Mouse (Mus musculus) G1E-ER4 (cell line): ENCODE measurements around the gene Pdzd9. TPM values are rescaled to one million over a fixed set of nuclear protein-coding genes. Genes with fewer than 3 reads are reported as not detected.

Experiments
- GATA1 ChIP-seq: IDR thresholded peaks from one replicate; pipeline ENCODE4 v1.8.0; 2012; ENCODE audit warnings: low read length, inconsistent platforms
- polyA plus RNA-seq: library from polyadenylated mRNA; stranded (reverse); fragments of >175 nt; gene quantifications from 2 replicates; pipeline ENCODE4 v1.2.3, GENCODE M21; 2012

Pdzd9 gene
- polyA plus RNA-seq, 1 experiment = not detected

- TF ChIP-seq GATA1 = no peak
These were observed 1.1 kb upstream of the Pdzd9 start for GRCm38 (mm10) chr7:120671271-120671670.

DNA sequence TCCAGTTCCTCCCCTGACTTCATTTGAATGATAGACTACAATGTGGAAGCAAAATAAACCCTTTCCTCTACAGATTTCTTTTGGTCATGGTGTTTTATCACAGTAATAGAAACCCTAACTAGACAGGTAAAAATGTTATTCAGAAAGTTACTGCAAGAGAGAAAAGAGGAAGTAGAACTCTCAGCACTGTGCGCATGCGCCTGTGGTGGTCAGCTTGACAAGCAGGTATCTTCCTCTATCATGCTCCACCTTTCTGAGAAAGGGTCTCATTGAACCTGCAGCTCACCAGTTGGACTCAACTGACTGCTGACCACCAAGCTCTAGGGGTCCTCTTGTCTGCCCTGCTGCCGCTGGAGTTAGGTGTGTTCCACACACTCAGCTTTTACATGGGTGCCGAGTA is 8.1 kb downstream of the Pdzd9 start:
- TF ChIP-seq GATA1 = no peak

- TF ChIP-seq GATA1 = no peak
These were observed 22.3 kb downstream of the Pdzd9 start for GRCm38 (mm10) chr7:120647849-120648248.

GRCm38 (mm10) chr7:120643217-120643616 is 26.9 kb downstream of the Pdzd9 start:
- TF ChIP-seq GATA1 = no peak

- TF ChIP-seq GATA1 = no peak
These were observed 34.3 kb downstream of the Pdzd9 start for GRCm38 (mm10) chr7:120635821-120636220.

- TF ChIP-seq GATA1 = no peak
These were observed 34.8 kb downstream of the Pdzd9 start for GRCm38 (mm10) chr7:120635362-120635781.

DNA sequence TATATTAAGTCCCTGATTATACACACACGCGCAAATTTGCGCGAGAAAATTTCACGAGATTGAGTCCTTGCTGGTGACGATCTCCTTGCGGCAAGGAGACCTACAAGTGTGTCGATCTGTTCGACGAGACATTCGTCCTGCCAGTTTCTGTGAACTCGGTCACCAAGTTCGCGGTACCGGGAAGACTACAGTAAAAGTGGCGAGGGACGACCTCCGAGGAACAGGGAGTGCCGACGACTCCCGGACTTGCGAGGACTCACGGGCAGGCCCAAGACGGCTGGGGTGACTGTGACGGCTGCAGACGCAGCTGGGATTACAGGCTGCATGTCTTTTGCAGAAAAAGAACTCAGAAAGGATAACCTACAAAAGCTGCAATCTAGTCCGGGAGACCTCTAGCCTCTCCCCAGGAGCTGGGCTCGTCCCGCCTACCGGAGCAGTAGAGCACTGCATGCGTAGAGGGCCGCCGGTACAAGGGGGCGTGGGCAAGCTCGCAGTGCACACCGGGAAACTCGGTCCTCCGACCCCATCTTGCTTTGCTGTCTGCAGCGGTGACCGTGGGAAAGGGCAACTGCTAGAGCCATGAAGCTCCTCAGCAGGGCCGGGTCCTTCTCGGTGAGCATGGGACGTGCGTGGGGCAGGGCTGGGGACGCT is 35.3 kb downstream of the Pdzd9 start, which contains the start of gene Uqcrc2:
TSS of gene Uqcrc2 (plus strand) at position 466 of the 651 bp plus-strand sequence.
- TF ChIP-seq GATA1 = no peak

- no peak for TF ChIP-seq GATA1
These were observed 35.8 kb downstream of the Pdzd9 start for GRCm38 (mm10) chr7:120634301-120634700.

GRCm38 (mm10) chr7:120632518-120632917 is 37.6 kb downstream of the Pdzd9 start:
- no peak for TF ChIP-seq GATA1

DNA sequence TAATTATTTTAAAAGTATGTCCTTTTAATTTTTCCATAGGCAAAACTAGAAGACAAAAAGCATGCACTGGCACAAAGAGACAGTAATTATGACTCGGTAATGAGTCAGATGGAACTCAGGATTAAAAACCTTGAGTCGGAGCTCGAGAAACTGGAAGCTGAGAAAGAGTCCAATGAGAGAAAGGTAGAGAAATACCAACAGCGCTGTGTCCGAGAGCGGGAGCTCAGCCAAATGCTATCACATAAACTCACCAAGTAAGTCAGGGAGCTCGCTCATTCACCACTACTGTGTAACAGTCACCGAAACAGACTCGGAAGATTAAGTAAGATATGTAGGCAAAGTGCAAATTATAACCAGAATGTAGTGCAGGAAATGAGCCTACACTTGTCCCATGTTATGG is 49.3 kb downstream of the Pdzd9 start:
- no peak for TF ChIP-seq GATA1

DNA sequence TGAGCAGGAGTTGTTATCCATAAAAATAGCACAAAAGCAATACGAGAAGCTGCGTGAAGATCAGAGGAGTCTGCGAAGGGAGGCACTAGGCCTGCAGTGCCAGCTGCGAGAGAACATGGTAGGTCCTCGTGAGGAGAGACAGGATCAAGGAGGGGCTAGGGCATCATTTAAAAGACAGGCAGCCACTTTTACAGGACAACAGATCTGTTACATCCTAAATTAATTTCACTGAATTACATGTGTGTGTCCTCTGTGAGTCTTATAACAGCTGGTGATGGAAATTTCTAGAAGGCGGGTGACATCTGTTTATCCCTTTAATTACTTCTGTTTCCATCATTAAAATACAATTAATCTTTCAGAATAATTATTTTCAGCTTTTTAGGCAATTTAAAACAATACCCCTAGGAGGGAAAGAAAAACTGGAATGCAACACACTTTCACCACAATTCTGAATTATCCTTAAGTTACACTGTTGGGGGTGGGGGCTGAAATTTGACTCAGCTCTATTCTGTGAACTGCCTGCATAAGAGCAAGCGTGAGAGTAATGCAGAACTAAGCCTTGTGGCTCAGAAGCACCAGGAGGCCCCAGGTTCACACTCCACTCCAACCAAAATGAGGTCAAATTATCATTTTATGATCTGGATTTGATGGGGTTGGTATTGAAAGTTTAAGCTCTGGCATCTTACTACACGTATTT is 49.9 kb downstream of the Pdzd9 start:
- no peak for TF ChIP-seq GATA1

Other genes with a start within 250 kb of the Pdzd9 start
- 10.0 and 10.9 TPM in 2 replicates for gene Uqcrc2, start 35.2 kb downstream of the Pdzd9 start, polyA plus RNA-seq
- 34.5 and 46.2 TPM in 2 replicates for gene Mosmo, start 7.3 kb upstream of the Pdzd9 start, polyA plus RNA-seq
- gene Vwa3a, start 69.0 kb upstream of the Pdzd9 start, polyA plus RNA-seq = not detected in 2 replicates
- not detected in 2 replicates for gene Gm5737, start 142.0 kb upstream of the Pdzd9 start, polyA plus RNA-seq
- 96.0 and 102 TPM in 2 replicates for gene Eef2k, start 172.5 kb upstream of the Pdzd9 start, polyA plus RNA-seq
- gene Polr3e, start 247.4 kb upstream of the Pdzd9 start, polyA plus RNA-seq = 34.0 and 36.9 TPM in 2 replicates